Mouse (Mus musculus): ENCODE results near the gene Lrrc4. TPM values are rescaled to one million over a fixed set of nuclear protein-coding genes. Genes with fewer than 3 reads are reported as not detected.
A peak's percentile ranks its signal among the peaks of the same experiment; 100 is the strongest.

Lrrc4 gene
- polyA plus RNA-seq, 1 experiment from 2014 or later: 4.7 TPM

DNA sequence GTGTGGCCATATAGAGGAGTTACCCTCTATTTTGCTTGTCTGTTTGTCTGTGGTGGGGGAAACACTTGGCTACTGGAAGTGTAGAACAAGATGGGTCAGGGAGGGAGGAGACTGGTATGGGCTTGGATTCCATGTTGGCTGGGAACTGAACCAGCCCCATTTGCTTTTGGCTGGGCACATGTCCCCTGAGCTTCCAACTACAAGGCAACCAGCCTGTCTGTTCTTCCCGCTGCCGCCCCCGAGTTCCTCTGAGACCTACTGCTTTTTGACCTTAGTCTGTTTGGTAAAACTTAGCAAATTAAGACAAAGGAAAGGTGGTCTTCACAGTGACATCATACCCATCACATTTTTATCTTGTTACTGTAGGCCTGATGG, 40.9 kb upstream of the Lrrc4 start:
- no peak for DNase-seq (ENCODE audit: low spot score)
- 92% methylated on average over 3 of the region's 3 CpGs for WGBS

DNA sequence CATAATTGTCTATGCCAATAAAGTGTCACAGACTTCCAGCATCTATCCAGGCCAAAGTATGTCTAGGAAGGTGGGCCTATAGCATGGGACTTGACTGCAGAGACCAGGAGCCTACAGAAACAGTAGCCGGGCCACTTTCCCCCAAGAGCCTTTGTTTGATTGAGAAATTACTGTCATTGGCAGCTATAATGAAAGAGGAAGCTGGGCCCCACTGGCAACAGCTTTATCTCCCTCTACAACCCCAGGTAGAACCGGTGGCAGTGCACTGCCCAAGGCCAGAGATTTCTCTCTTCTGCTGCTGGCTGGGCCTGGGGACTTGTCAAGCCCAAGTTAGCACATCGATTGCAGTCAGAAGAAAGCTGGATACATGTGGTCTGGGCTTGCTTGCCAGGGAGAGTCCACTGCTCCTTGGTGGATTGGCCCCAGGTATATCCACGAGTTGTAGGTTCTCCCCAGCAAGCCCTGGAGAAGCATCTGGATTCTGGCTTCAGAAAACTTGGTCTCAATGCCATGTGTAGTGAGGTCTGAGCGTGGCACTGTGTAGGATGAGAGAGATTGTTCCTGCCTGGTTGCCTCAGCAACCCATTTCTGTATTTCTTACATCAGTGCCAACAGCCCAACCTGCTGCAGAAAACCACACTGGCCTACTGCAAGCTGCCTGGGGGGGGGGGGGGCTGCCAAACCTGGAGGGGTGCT, 40.3 kb upstream of the Lrrc4 start:
- ATAC-seq (ENCODE audit: low FRiP score) (no peak), DNase-seq (ENCODE audit: low spot score) (no peak)
- H3K4me1 ChIP-seq (replicated peaks; ENCODE audit: control insufficient read depth, insufficient read depth, low read length): no peaks in the 10 kb centered on the region

More for the DNA sequence above, 40.9 kb upstream of the Lrrc4 start:
- Histone ChIP-seq H3K9me3 (ENCODE audit: control insufficient read depth, low read length) (no peaks in the 10 kb centered on the region), H3K9ac (ENCODE audit: low read depth, low read length) (no peak overlapping the region), H3K27ac (ENCODE audit: low read depth, low read length) (no peak overlapping the region), H3K4me3 (ENCODE audit: low read depth, low read length) (no peak overlapping the region), H3K4me1 (replicated peaks; ENCODE audit: control insufficient read depth, insufficient read depth, low read length) (no peaks in the 10 kb centered on the region), H3K27me3 (ENCODE audit: control insufficient read depth, insufficient read depth, low read length) (no peaks in the 10 kb centered on the region), H3K36me3 (ENCODE audit: control insufficient read depth, insufficient read depth, low read length) (no peaks in the 10 kb centered on the region), H3K4me2 (replicated peaks; ENCODE audit: low read depth, low read length) (no peak overlapping the region)
- ATAC-seq (ENCODE audit: low FRiP score): no peak

GRCm38 (mm10) chr6:28867516-28868251, 36.1 kb upstream of the Lrrc4 start:
- DNase-seq (ENCODE audit: low spot score): no peak
- Histone ChIP-seq H3K4me2 (replicated peaks; ENCODE audit: low read depth, low read length) (no peak overlapping the region), H3K4me3 (ENCODE audit: low read depth, low read length) (no peak overlapping the region), H3K27me3 (ENCODE audit: control insufficient read depth, insufficient read depth, low read length) (no peaks in the 10 kb centered on the region), H3K9me3 (ENCODE audit: control insufficient read depth, low read length) (no peaks in the 10 kb centered on the region), H3K36me3 (ENCODE audit: control insufficient read depth, insufficient read depth, low read length) (no peaks in the 10 kb centered on the region), H3K9ac (ENCODE audit: low read depth, low read length) (no peak overlapping the region), H3K4me1 (replicated peaks; ENCODE audit: control insufficient read depth, insufficient read depth, low read length) (peaks cover 2% of the 10 kb centered on the region), H3K27ac (ENCODE audit: low read depth, low read length) (no peak overlapping the region)
- no peak for ATAC-seq (ENCODE audit: low FRiP score)
- WGBS: 83% methylated on average over 2 of the region's 2 CpGs

More for the DNA sequence above, 40.3 kb upstream of the Lrrc4 start:
- no peak overlapping the region for H3K27ac ChIP-seq (ENCODE audit: low read depth, low read length)
- H3K9me3 ChIP-seq (ENCODE audit: control insufficient read depth, low read length): no peaks in the 10 kb centered on the region
- no peak overlapping the region for H3K4me2 ChIP-seq (replicated peaks; ENCODE audit: low read depth, low read length)
- no peaks in the 10 kb centered on the region for H3K27me3 ChIP-seq (ENCODE audit: control insufficient read depth, insufficient read depth, low read length)
- no peak overlapping the region for H3K4me3 ChIP-seq (ENCODE audit: low read depth, low read length)
- WGBS: 87% methylated on average over 5 of the region's 5 CpGs
- no peak overlapping the region; the same call in 1 of the 2 replicates for H3K9ac ChIP-seq (ENCODE audit: low read depth, low read length)
- H3K36me3 ChIP-seq (ENCODE audit: control insufficient read depth, insufficient read depth, low read length): no peaks in the 10 kb centered on the region

DNA sequence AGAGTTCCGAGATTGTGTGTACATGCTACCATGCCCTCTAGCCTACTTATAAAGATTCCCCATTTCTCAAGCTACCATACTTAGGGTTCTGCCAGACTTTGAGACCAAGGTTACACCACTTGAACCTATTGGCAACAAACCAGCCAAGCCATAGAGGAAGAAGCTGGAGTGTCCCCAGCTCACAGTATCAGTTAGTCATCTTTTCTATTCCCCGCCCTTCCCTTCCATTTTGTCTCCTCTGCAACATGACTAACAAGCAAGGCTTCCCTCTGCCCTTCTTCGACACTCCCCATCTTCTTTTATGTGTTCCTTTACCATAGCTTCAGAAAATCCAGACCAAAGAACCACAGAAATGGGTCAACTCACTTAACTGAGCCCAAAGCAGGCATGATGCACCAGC, 34.7 kb upstream of the Lrrc4 start:
- 94% methylated on average over 3 of the region's 3 CpGs for WGBS
- no peaks in the 10 kb centered on the region for H3K9me3 ChIP-seq (ENCODE audit: control insufficient read depth, low read length)
- no peaks in the 10 kb centered on the region for H3K27me3 ChIP-seq (ENCODE audit: control insufficient read depth, insufficient read depth, low read length)
- ATAC-seq (ENCODE audit: low FRiP score) (no peak), DNase-seq (ENCODE audit: low spot score) (no peak)
- H3K4me3 ChIP-seq (ENCODE audit: low read depth, low read length): no peak overlapping the region
- H3K4me2 ChIP-seq (replicated peaks; ENCODE audit: low read depth, low read length): no peak overlapping the region
- H3K4me1 ChIP-seq (replicated peaks; ENCODE audit: control insufficient read depth, insufficient read depth, low read length): peaks cover 2% of the 10 kb centered on the region
- no peak overlapping the region for H3K9ac ChIP-seq (ENCODE audit: low read depth, low read length)
- no peak overlapping the region for H3K27ac ChIP-seq (ENCODE audit: low read depth, low read length)
- H3K36me3 ChIP-seq (ENCODE audit: control insufficient read depth, insufficient read depth, low read length): no peaks in the 10 kb centered on the region

GRCm38 (mm10) chr6:28865112-28865511, 33.6 kb upstream of the Lrrc4 start:
- Histone ChIP-seq H3K4me2 (replicated peaks; ENCODE audit: low read depth, low read length) (no peak overlapping the region), H3K4me3 (ENCODE audit: low read depth, low read length) (no peak overlapping the region), H3K9me3 (ENCODE audit: control insufficient read depth, low read length) (no peaks in the 10 kb centered on the region), H3K9ac (ENCODE audit: low read depth, low read length) (no peak overlapping the region), H3K27me3 (ENCODE audit: control insufficient read depth, insufficient read depth, low read length) (no peaks in the 10 kb centered on the region), H3K36me3 (ENCODE audit: control insufficient read depth, insufficient read depth, low read length) (no peaks in the 10 kb centered on the region), H3K4me1 (replicated peaks; ENCODE audit: control insufficient read depth, insufficient read depth, low read length) (peaks cover 2% of the 10 kb centered on the region), H3K27ac (ENCODE audit: low read depth, low read length) (no peak overlapping the region)
- ATAC-seq (ENCODE audit: low FRiP score) (peak; percentile 73), DNase-seq (ENCODE audit: low spot score) (no peak)
- WGBS: 73% methylated on average over 10 of the region's 10 CpGs

DNA sequence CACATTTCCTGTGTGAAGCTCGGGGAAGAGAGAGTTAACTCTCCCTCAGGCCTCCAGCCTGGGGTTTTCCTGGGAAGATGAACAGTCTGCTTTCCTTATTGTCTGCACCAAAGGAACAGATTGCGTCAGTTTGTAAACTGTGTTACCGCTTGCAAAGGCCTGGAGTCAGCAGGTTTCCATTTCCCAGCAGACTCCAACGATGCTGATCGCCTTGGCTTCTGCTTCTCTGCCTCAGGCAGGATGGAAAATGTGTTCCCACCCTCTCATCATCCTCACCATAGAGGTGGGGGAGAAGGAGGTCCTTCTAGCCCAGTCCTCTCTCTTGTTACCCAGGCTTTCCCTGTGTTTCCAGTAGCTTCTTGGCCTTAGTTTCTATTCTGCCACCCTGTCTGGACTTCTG, 33.1 kb upstream of the Lrrc4 start:
- WGBS: 43% methylated on average over 5 of the region's 5 CpGs
- Histone ChIP-seq H3K4me2 (replicated peaks; ENCODE audit: low read depth, low read length) (no peak overlapping the region), H3K27ac (ENCODE audit: low read depth, low read length) (no peak overlapping the region), H3K36me3 (ENCODE audit: control insufficient read depth, insufficient read depth, low read length) (no peaks in the 10 kb centered on the region), H3K9me3 (ENCODE audit: control insufficient read depth, low read length) (no peaks in the 10 kb centered on the region), H3K27me3 (ENCODE audit: control insufficient read depth, insufficient read depth, low read length) (no peaks in the 10 kb centered on the region), H3K4me1 (replicated peaks; ENCODE audit: control insufficient read depth, insufficient read depth, low read length) (peaks cover 2% of the 10 kb centered on the region), H3K4me3 (ENCODE audit: low read depth, low read length) (no peak overlapping the region), H3K9ac (ENCODE audit: low read depth, low read length) (no peak overlapping the region)
- ATAC-seq (ENCODE audit: low FRiP score): peak; percentile 41; the same call in 1 of the 2 replicates
- DNase-seq (ENCODE audit: low spot score): no peak

- no peak overlapping the region for H3K4me2 ChIP-seq (replicated peaks; ENCODE audit: low read depth, low read length)
- no peaks in the 10 kb centered on the region for H3K36me3 ChIP-seq (ENCODE audit: control insufficient read depth, insufficient read depth, low read length)
- H3K4me1 ChIP-seq (replicated peaks; ENCODE audit: control insufficient read depth, insufficient read depth, low read length): peaks cover 2% of the 10 kb centered on the region
- H3K9ac ChIP-seq (ENCODE audit: low read depth, low read length): no peak overlapping the region
- no peak overlapping the region for H3K4me3 ChIP-seq (ENCODE audit: low read depth, low read length)
- H3K9me3 ChIP-seq (ENCODE audit: control insufficient read depth, low read length): no peaks in the 10 kb centered on the region
- H3K27me3 ChIP-seq (ENCODE audit: control insufficient read depth, insufficient read depth, low read length): no peaks in the 10 kb centered on the region
- 0 out of 2 replicates have a peak, but pooled peaks have one; percentile 26 for ATAC-seq (ENCODE audit: low FRiP score)
- no peak overlapping the region for H3K27ac ChIP-seq (ENCODE audit: low read depth, low read length)
- no peak for DNase-seq (ENCODE audit: low spot score)
- WGBS: 65% methylated on average over 8 of the region's 8 CpGs
These were observed 30.8 kb upstream of the Lrrc4 start for GRCm38 (mm10) chr6:28862304-28862703.

DNA sequence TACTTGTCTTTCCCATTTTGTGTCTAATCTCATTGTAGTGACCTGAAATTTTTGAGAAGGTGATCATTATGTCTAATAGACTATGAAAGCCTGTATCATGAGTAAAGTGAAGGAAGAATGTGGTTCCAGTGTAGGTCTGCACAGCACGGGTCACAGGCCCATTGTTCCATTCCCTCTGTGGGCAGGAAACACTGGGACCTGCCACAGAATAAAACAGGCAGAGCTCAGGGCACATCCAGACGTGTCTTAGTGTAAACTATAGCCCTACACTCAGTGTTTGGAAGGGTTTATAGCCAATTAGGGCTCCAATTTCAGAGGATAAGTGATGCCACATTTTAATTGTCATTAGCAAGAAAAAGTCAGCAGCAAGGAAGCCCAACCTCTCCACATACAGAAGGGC, 29.4 kb upstream of the Lrrc4 start:
- Histone ChIP-seq H3K9ac (ENCODE audit: low read depth, low read length) (no peak overlapping the region), H3K36me3 (ENCODE audit: control insufficient read depth, insufficient read depth, low read length) (no peaks in the 10 kb centered on the region), H3K4me3 (ENCODE audit: low read depth, low read length) (no peak overlapping the region), H3K9me3 (ENCODE audit: control insufficient read depth, low read length) (no peaks in the 10 kb centered on the region), H3K27me3 (ENCODE audit: control insufficient read depth, insufficient read depth, low read length) (no peaks in the 10 kb centered on the region), H3K27ac (ENCODE audit: low read depth, low read length) (no peak overlapping the region), H3K4me2 (replicated peaks; ENCODE audit: low read depth, low read length) (no peak overlapping the region), H3K4me1 (replicated peaks; ENCODE audit: control insufficient read depth, insufficient read depth, low read length) (peaks cover 2% of the 10 kb centered on the region)
- ATAC-seq (ENCODE audit: low FRiP score) (no peak), DNase-seq (ENCODE audit: low spot score) (no peak)
- 60% methylated on average over 2 of the region's 2 CpGs for WGBS

DNA sequence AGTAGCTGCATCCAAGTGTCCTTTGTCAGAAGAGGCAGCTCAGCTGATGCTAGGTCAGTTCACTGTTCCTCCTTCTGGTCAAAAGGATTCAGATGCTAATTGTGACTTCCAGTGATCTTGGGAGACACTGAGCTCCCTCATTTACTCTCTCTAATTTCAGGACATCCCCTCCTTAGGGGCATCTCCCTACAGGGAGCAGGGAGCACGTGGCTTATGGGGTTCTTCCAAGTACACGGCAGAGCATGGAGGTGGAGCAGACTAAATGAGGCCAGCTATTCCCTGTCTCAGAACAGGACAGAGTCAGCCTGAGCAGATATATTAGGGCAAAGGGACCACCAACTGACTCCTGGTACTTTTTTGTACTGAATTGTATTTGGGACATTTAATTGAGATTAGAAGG, 28.9 kb upstream of the Lrrc4 start:
- peaks cover 2% of the 10 kb centered on the region for H3K4me1 ChIP-seq (replicated peaks; ENCODE audit: control insufficient read depth, insufficient read depth, low read length)
- no peaks in the 10 kb centered on the region for H3K27me3 ChIP-seq (ENCODE audit: control insufficient read depth, insufficient read depth, low read length)
- no peaks in the 10 kb centered on the region for H3K36me3 ChIP-seq (ENCODE audit: control insufficient read depth, insufficient read depth, low read length)
- ATAC-seq (ENCODE audit: low FRiP score) (no peak), DNase-seq (ENCODE audit: low spot score) (no peak)
- H3K9ac ChIP-seq (ENCODE audit: low read depth, low read length): no peak overlapping the region
- no peak overlapping the region for H3K27ac ChIP-seq (ENCODE audit: low read depth, low read length)
- H3K4me2 ChIP-seq (replicated peaks; ENCODE audit: low read depth, low read length): no peak overlapping the region
- no peak overlapping the region for H3K4me3 ChIP-seq (ENCODE audit: low read depth, low read length)
- H3K9me3 ChIP-seq (ENCODE audit: control insufficient read depth, low read length): no peaks in the 10 kb centered on the region
- WGBS: 46% methylated on average over 2 of the region's 2 CpGs

All from hindbrain, embryonic 11.5 days (tissue).